Mouse (Mus musculus) thymus, adult 2 months (tissue): Measurements from ENCODE around the gene Olfr70.

ENCODE experiments used
- CTCF ChIP-seq: fragments of 200-500 bp; IDR thresholded peaks from 2 replicates; pipeline ENCODE4 v1.5.1; 2012; ENCODE audit warnings: mild to moderate bottlenecking, control low read depth, low read length, moderate library complexity, borderline replicate concordance; ENCODE audit not compliant: control insufficient read depth, poor library complexity, insufficient read depth; ENCODE audit errors: extremely low read depth
- POLR2A ChIP-seq: fragments of 200-500 bp; IDR thresholded peaks from 2 replicates; pipeline ENCODE4 v1.6.1; 2012; ENCODE audit warnings: mild to moderate bottlenecking, low read length, control low read depth, moderate library complexity; ENCODE audit not compliant: control insufficient read depth, poor library complexity, insufficient read depth; ENCODE audit errors: extremely low read depth

DNA sequence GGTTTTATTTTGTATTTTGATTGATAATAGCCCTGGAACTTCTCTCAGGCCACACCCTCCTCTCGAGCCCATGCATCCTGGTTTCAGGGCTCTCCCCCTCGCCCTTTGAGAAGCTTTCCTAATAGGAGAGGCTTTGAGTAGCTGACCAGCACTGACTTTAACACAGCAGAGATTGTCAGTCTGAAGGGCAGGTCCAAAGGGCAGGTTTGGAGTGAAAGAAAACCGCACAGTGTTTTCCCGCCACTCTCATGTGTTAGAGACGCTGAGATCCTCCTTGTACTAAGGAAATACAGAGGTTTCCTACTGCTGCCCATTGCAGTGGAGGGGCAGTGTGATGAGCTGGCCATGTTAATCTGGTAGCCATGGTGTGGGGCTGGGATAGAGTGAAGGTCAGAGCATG, 25.6 kb downstream of the Olfr70 start:
- TF ChIP-seq CTCF (no peak), POLR2A (no peak)
